Mouse (Mus musculus) cortical plate, adult 2 months (tissue): ENCODE results near the gene Dmgdh. TPM values are rescaled to one million over a fixed set of nuclear protein-coding genes. Genes with fewer than 3 reads are reported as not detected.

Source experiments
- H3K27ac ChIP-seq: fragments of 200-500 bp; 2 replicates; pipeline ENCODE4 v1.5.1; 2012; ENCODE audit warnings: low read length, control low read depth, inconsistent platforms; ENCODE audit not compliant: insufficient read depth
- H3K4me1 ChIP-seq: fragments of 200-500 bp; 2 replicates; pipeline ENCODE4 v1.6.1; 2011; ENCODE audit warnings: low read length; ENCODE audit not compliant: control insufficient read depth, insufficient read depth
- H3K4me3 ChIP-seq: fragments of 200-500 bp; 2 replicates; pipeline ENCODE4 v1.5.1; 2011; ENCODE audit warnings: mild to moderate bottlenecking, low read length, control low read depth; ENCODE audit not compliant: insufficient read depth
- CTCF ChIP-seq: fragments of 200-500 bp; IDR thresholded peaks from 2 replicates; pipeline ENCODE4 v1.5.1; 2011; ENCODE audit warnings: mild to moderate bottlenecking, control low read depth, low read length; ENCODE audit not compliant: insufficient read depth; ENCODE audit errors: extremely low read depth
- POLR2A ChIP-seq: fragments of 200-500 bp; IDR thresholded peaks from 2 replicates; pipeline ENCODE4 v1.6.1; 2011; ENCODE audit warnings: mild to moderate bottlenecking, low read length, control low read depth; ENCODE audit not compliant: insufficient read depth; ENCODE audit errors: extremely low read depth
- polyA plus RNA-seq: library from polyadenylated mRNA; depleted of rRNA; stranded (reverse); fragments of >200 nt; gene quantifications from 2 replicates; pipeline ENCODE4 v1.2.3, GENCODE M21; 2012

Dmgdh gene
- polyA plus RNA-seq, 1 experiment = 0.23 TPM

GRCm38 (mm10) chr13:93657941-93658340, 16.3 kb upstream of the Dmgdh start:
- TF ChIP-seq POLR2A (no peak), CTCF (no peak)
- no peaks in the 10 kb centered on the region for H3K4me1 ChIP-seq
- H3K4me3 ChIP-seq = no peak overlapping the region
- H3K27ac ChIP-seq = no peak overlapping the region

- TF ChIP-seq POLR2A = no peak
- no peak for TF ChIP-seq CTCF
- Histone ChIP-seq H3K4me1 (no peaks in the 10 kb centered on the region), H3K4me3 (no peak overlapping the region)
Observed at GRCm38 (mm10) chr13:93667586-93667985, 6.6 kb upstream of the Dmgdh start.

GRCm38 (mm10) chr13:93672371-93672770, 1.9 kb upstream of the Dmgdh start:
- no peak overlapping the region for H3K4me3 ChIP-seq
- no peaks in the 10 kb centered on the region for H3K4me1 ChIP-seq
- TF ChIP-seq CTCF (no peak), POLR2A (no peak)
- H3K27ac ChIP-seq = no peak overlapping the region

More at GRCm38 (mm10) chr13:93667586-93667985, 6.6 kb upstream of the Dmgdh start:
- H3K27ac ChIP-seq = no peak overlapping the region

- no peak overlapping the region for H3K4me3 ChIP-seq
Observed at GRCm38 (mm10) chr13:93673296-93673695, 937 bp upstream of the Dmgdh start.

GRCm38 (mm10) chr13:93676864-93677263, 2.6 kb downstream of the Dmgdh start:
- Histone ChIP-seq H3K4me3 (no peak overlapping the region), H3K27ac (no peak overlapping the region), H3K4me1 (no peaks in the 10 kb centered on the region)
- no peak for TF ChIP-seq CTCF
- no peak for TF ChIP-seq POLR2A

More at GRCm38 (mm10) chr13:93673296-93673695, 937 bp upstream of the Dmgdh start:
- no peak overlapping the region for H3K27ac ChIP-seq
- TF ChIP-seq CTCF = no peak
- no peak for TF ChIP-seq POLR2A
- no peaks in the 10 kb centered on the region for H3K4me1 ChIP-seq

GRCm38 (mm10) chr13:93683336-93683735, 9.1 kb downstream of the Dmgdh start:
- H3K4me1 ChIP-seq = no peaks in the 10 kb centered on the region
- no peak overlapping the region for H3K27ac ChIP-seq
- no peak for TF ChIP-seq CTCF
- TF ChIP-seq POLR2A = no peak
- no peak overlapping the region for H3K4me3 ChIP-seq

GRCm38 (mm10) chr13:93685226-93685625, 11.0 kb downstream of the Dmgdh start:
- no peak for TF ChIP-seq CTCF
- no peak for TF ChIP-seq POLR2A
- Histone ChIP-seq H3K4me1 (no peaks in the 10 kb centered on the region), H3K4me3 (no peak overlapping the region)

GRCm38 (mm10) chr13:93687321-93687720, 13.1 kb downstream of the Dmgdh start:
- Histone ChIP-seq H3K4me3 (no peak overlapping the region), H3K27ac (peak overlapping the region; percentile 84; the same call in 1 of the 2 replicates)
- no peak for TF ChIP-seq POLR2A
- TF ChIP-seq CTCF = no peak

More at GRCm38 (mm10) chr13:93685226-93685625, 11.0 kb downstream of the Dmgdh start:
- no peak overlapping the region for H3K27ac ChIP-seq

GRCm38 (mm10) chr13:93689566-93689965, 15.3 kb downstream of the Dmgdh start:
- H3K27ac ChIP-seq = no peak overlapping the region
- no peaks in the 10 kb centered on the region for H3K4me1 ChIP-seq
- TF ChIP-seq POLR2A (no peak), CTCF (no peak)
- no peak overlapping the region for H3K4me3 ChIP-seq

More at GRCm38 (mm10) chr13:93687321-93687720, 13.1 kb downstream of the Dmgdh start:
- no peaks in the 10 kb centered on the region for H3K4me1 ChIP-seq

GRCm38 (mm10) chr13:93690821-93691220, 16.6 kb downstream of the Dmgdh start:
- TF ChIP-seq CTCF = no peak
- no peak for TF ChIP-seq POLR2A
- Histone ChIP-seq H3K4me3 (no peak overlapping the region), H3K4me1 (no peaks in the 10 kb centered on the region), H3K27ac (no peak overlapping the region)
